Mouse (Mus musculus): ENCODE measurements around the gene Tmem37.

GRCm38 (mm10) chr1:120056236-120056635, 17.6 kb downstream of the Tmem37 start:
- TF ChIP-seq EP300 (IDR thresholded peaks at IDR 0.05) (no peak), CTCF (IDR thresholded peaks at IDR 0.05) (no peak)

All from lung, postnatal 0 days (tissue).